Mouse (Mus musculus) neural tube, embryonic 15.5 days (tissue): ENCODE measurements at regions not wholly inside any gene's neighbourhood (a gene's known extent, or its start where the extent isn't known, plus 50 kb on each side); places are given as distances from the start of the nearest gene placed in this dataset.
"Not testable (repeated sequence)": the region's sequence is repeated elsewhere in the genome, so short reads cannot be mapped to it uniquely, and the experiment has no call there.

Experiments used
- ATAC-seq: fragments of 200-750 bp; cut with Nextera tagmentation; 2 replicates; pipeline ENCODE4 v1.8.0; 2017; ENCODE audit warnings: mild to moderate bottlenecking, moderate TSS enrichment, moderate library complexity; ENCODE audit not compliant: low FRiP score
- H3K27ac ChIP-seq: fragments of 300-500 bp; sonication (generic); replicated peaks from 2 replicates; pipeline ENCODE4 v1.5.1; 2015; ENCODE audit warnings: mild to moderate bottlenecking, inconsistent platforms
- H3K27me3 ChIP-seq: fragments of 300-500 bp; sonication (generic); replicated peaks from 2 replicates; pipeline ENCODE4 v1.6.1; 2015; ENCODE audit warnings: inconsistent platforms
- H3K36me3 ChIP-seq: fragments of 300-500 bp; sonication (generic); 2 replicates; pipeline ENCODE4 v1.6.1; 2015; ENCODE audit warnings: inconsistent platforms
- H3K4me1 ChIP-seq: fragments of 300-500 bp; sonication (generic); 2 replicates; pipeline ENCODE4 v1.6.1; 2015; ENCODE audit warnings: inconsistent platforms
- H3K4me2 ChIP-seq: fragments of 300-500 bp; sonication (generic); 2 replicates; pipeline ENCODE4 v1.6.1; 2015; ENCODE audit warnings: inconsistent platforms, mild to moderate bottlenecking, moderate library complexity
- H3K4me3 ChIP-seq: fragments of 300-500 bp; sonication (generic); replicated peaks from 2 replicates; pipeline ENCODE4 v1.5.1; 2015; ENCODE audit warnings: mild to moderate bottlenecking, inconsistent platforms
- H3K9ac ChIP-seq: fragments of 300-500 bp; sonication (generic); replicated peaks from 2 replicates; pipeline ENCODE4 v1.6.1; 2015; ENCODE audit warnings: mild to moderate bottlenecking, inconsistent platforms
- H3K9me3 ChIP-seq: fragments of 300-500 bp; sonication (generic); replicated peaks from 2 replicates; pipeline ENCODE4 v1.6.1; 2016; ENCODE audit warnings: inconsistent platforms
- WGBS: fragments of 180-500 bp; shearing (Covaris S2); methylation state at CpG from one replicate; pipeline ENCODE4 v1.1.7; 2015; ENCODE audit warnings: mixed read lengths; 5-methylcytosine and 5-hydroxymethylcytosine counted together

DNA sequence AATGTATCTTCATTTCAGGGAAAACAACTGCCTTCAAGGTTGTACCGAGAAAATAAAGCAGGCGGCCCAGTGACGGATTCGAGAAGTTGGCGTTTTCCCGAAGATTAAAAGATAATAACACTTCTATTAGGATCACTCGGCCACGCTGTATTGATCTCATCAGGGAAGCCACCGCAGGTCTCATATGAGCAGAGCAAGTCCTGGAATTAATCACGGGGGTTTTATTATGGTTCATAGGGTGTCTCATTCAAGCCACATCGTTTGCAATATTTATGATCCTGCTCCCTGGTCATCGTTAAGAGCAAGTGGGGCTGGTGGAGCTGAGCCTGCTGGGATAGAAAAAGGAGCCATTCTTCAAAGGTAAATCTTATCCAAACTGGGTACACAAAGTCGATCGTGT lies 466.5 kb upstream of the Cdh5 start:
- no peak overlapping the region for H3K4me3 ChIP-seq
- H3K27me3 ChIP-seq: no peaks in the 10 kb centered on the region; the same call in 1 of the 2 replicates
- H3K9me3 ChIP-seq: no peaks in the 10 kb centered on the region
- no peak overlapping the region for H3K27ac ChIP-seq
- no peaks in the 10 kb centered on the region for H3K36me3 ChIP-seq
- 47% methylated on average over 14 of the region's 14 CpGs for WGBS
- H3K9ac ChIP-seq: no peak overlapping the region
- H3K4me2 ChIP-seq: no peak overlapping the region
- no peak for ATAC-seq
- H3K4me1 ChIP-seq: peaks cover 2% of the 10 kb centered on the region; the same call in 1 of the 2 replicates

DNA sequence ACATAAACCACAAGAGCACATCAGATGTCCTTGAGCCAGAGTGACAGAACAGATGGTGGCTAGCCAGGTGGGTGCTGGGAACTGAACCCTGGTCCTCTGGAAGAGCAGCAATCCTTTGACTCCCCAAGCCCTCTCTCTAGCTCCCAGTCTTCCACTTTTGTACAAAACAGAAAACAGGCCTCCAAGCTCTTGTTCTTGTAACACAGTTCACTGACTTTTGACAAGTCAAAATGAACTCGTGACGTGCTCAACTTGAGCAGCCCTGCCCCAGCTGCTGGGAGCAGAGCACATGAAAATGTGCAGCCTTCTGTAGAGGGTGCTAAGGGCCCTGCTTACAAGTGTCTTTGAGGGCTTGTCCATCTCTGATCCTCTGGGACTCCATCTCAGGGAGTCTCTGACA lies 457.8 kb upstream of the Cdh5 start:
- WGBS: 86% methylated on average over 2 of the region's 2 CpGs
- H3K9me3 ChIP-seq: no peaks in the 10 kb centered on the region
- no peaks in the 10 kb centered on the region for H3K36me3 ChIP-seq
- H3K9ac ChIP-seq: no peak overlapping the region
- no peak overlapping the region for H3K4me3 ChIP-seq
- peaks cover 4% of the 10 kb centered on the region; the same call in 1 of the 2 replicates for H3K4me1 ChIP-seq
- no peaks in the 10 kb centered on the region for H3K27me3 ChIP-seq
- H3K4me2 ChIP-seq: no peak overlapping the region
- H3K27ac ChIP-seq: no peak overlapping the region
- ATAC-seq: no peak

GRCm38 (mm10) chr8:103644106-103644505 lies 457.3 kb upstream of the Cdh5 start:
- Histone ChIP-seq H3K36me3 (no peaks in the 10 kb centered on the region), H3K9ac (no peak overlapping the region), H3K4me3 (no peak overlapping the region), H3K4me1 (peaks cover 4% of the 10 kb centered on the region; the same call in 1 of the 2 replicates), H3K9me3 (no peaks in the 10 kb centered on the region), H3K27me3 (no peaks in the 10 kb centered on the region), H3K4me2 (no peak overlapping the region), H3K27ac (no peak overlapping the region)
- 53% methylated on average over 6 of the region's 6 CpGs for WGBS
- no peak for ATAC-seq

GRCm38 (mm10) chr8:103644845-103645244 lies 456.6 kb upstream of the Cdh5 start:
- no peak overlapping the region for H3K4me3 ChIP-seq
- H3K4me1 ChIP-seq: peaks cover 4% of the 10 kb centered on the region; the same call in 1 of the 2 replicates
- H3K9me3 ChIP-seq: no peaks in the 10 kb centered on the region
- WGBS: 79% methylated on average over 3 of the region's 3 CpGs
- no peak overlapping the region for H3K4me2 ChIP-seq
- H3K9ac ChIP-seq: no peak overlapping the region
- H3K27me3 ChIP-seq: no peaks in the 10 kb centered on the region
- no peak overlapping the region for H3K27ac ChIP-seq
- no peaks in the 10 kb centered on the region for H3K36me3 ChIP-seq
- no peak for ATAC-seq

DNA sequence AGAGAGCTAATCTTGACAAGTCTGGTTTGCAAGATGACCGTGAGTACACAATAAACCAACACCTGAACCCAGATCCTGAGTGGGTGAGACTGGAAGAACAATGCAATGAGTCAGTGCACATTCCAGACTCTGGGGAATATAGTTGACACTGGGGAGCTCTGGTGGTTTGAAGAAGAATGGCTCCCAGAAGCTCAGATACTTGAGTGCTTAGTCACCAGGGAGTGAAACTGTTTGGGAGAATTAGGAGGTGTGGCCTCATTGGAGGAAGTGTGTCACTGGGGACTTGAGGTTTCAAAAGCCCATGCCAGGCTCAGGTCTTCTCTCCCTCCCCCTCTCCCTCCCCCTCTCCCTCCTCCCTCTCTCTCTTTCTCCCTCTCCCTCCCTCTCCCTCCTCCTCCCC lies 436.6 kb upstream of the Cdh5 start:
- WGBS: 93% methylated on average over 1 of the region's 1 CpGs

DNA sequence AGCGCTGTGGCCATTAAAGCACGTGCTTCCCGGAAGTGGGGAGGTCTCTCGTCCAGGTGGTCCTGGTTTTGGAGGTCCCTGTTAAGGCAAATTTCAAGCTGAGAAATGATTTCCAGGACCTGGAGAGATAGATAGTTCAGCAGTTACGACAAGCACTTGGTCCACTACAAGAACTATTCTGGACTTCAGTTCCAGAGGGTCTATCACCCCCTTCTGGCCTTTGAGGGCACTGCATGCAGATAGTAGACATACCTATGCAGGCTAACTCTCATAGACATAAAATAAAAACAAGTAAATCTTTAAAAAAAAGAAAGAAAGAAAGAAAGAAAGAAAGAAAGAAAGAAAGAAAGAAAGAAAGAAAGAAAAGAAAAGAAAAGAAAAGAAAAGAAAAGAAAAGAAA lies 415.2 kb upstream of the Cdh5 start:
- 91% methylated on average over 5 of the region's 5 CpGs for WGBS
- H3K36me3 ChIP-seq: not testable (repeated sequence)

More for the DNA sequence above, 436.6 kb upstream of the Cdh5 start:
- Histone ChIP-seq H3K4me1 (no peaks in the 10 kb centered on the region), H3K4me3 (no peak overlapping the region), H3K27me3 (no peaks in the 10 kb centered on the region), H3K4me2 (no peak overlapping the region), H3K27ac (no peak overlapping the region), H3K9ac (no peak overlapping the region), H3K9me3 (no peaks in the 10 kb centered on the region), H3K36me3 (no peaks in the 10 kb centered on the region)
- ATAC-seq: no peak

DNA sequence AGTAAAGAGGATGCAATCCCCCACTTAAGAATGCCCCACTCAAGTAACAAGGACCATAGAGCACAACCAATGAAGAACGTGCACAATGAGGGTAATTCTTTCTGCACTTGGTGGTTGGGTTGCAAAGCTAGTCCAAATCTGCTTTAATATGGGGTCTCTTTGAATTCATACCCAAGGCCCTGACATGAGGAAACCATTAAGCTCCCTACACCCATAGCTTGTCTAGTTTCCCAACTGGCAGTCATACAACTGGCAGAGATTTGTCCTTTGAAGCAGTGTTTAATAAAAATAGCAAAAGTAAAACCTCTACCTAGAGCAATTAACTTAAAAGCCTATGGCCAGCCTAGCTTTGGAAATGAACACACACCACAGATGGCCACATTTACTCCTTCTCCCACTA lies 411.0 kb upstream of the Cdh5 start:
- WGBS: 85% methylated on average over 1 of the region's 1 CpGs
- no peak overlapping the region for H3K27ac ChIP-seq
- no peak for ATAC-seq
- no peaks in the 10 kb centered on the region for H3K4me1 ChIP-seq
- no peak overlapping the region for H3K4me2 ChIP-seq
- no peak overlapping the region for H3K4me3 ChIP-seq
- H3K9me3 ChIP-seq: no peaks in the 10 kb centered on the region
- no peaks in the 10 kb centered on the region for H3K36me3 ChIP-seq
- no peaks in the 10 kb centered on the region for H3K27me3 ChIP-seq
- H3K9ac ChIP-seq: no peak overlapping the region

More for the DNA sequence above, 415.2 kb upstream of the Cdh5 start:
- H3K4me1 ChIP-seq, H3K9me3 ChIP-seq, H3K27ac ChIP-seq, ATAC-seq, H3K9ac ChIP-seq, H3K4me3 ChIP-seq, H3K4me2 ChIP-seq, H3K27me3 ChIP-seq: not testable (repeated sequence)

GRCm38 (mm10) chr8:103693531-103693930 lies 407.9 kb upstream of the Cdh5 start:
- H3K27me3 ChIP-seq: no peaks in the 10 kb centered on the region

GRCm38 (mm10) chr8:103694331-103694891 lies 407.0 kb upstream of the Cdh5 start:
- no peaks in the 10 kb centered on the region for H3K36me3 ChIP-seq
- no peaks in the 10 kb centered on the region for H3K9me3 ChIP-seq
- ATAC-seq: no peak
- no peak overlapping the region for H3K9ac ChIP-seq
- WGBS: 73% methylated on average over 7 of the region's 7 CpGs
- no peaks in the 10 kb centered on the region for H3K4me1 ChIP-seq
- no peak overlapping the region for H3K4me2 ChIP-seq
- no peak overlapping the region for H3K4me3 ChIP-seq
- no peak overlapping the region for H3K27ac ChIP-seq
- no peaks in the 10 kb centered on the region for H3K27me3 ChIP-seq

More at GRCm38 (mm10) chr8:103693531-103693930, 407.9 kb upstream of the Cdh5 start:
- H3K9me3 ChIP-seq: no peaks in the 10 kb centered on the region
- no peak overlapping the region for H3K4me3 ChIP-seq
- no peak overlapping the region for H3K4me2 ChIP-seq
- H3K36me3 ChIP-seq: no peaks in the 10 kb centered on the region
- no peak overlapping the region for H3K27ac ChIP-seq
- 98% methylated on average over 8 of the region's 8 CpGs for whole genome bisulfite sequencing
- no peaks in the 10 kb centered on the region for H3K4me1 ChIP-seq
- H3K9ac ChIP-seq: no peak overlapping the region
- ATAC-seq: no peak

- Histone ChIP-seq H3K4me1 (no peaks in the 10 kb centered on the region), H3K9ac (no peak overlapping the region), H3K9me3 (no peaks in the 10 kb centered on the region), H3K36me3 (no peaks in the 10 kb centered on the region), H3K4me2 (no peak overlapping the region), H3K27me3 (no peaks in the 10 kb centered on the region), H3K4me3 (no peak overlapping the region), H3K27ac (no peak overlapping the region)
- 91% methylated on average over 1 of the region's 1 CpGs for WGBS
- ATAC-seq: no peak
Measured at GRCm38 (mm10) chr8:103699016-103699520, 402.4 kb upstream of the Cdh5 start.

DNA sequence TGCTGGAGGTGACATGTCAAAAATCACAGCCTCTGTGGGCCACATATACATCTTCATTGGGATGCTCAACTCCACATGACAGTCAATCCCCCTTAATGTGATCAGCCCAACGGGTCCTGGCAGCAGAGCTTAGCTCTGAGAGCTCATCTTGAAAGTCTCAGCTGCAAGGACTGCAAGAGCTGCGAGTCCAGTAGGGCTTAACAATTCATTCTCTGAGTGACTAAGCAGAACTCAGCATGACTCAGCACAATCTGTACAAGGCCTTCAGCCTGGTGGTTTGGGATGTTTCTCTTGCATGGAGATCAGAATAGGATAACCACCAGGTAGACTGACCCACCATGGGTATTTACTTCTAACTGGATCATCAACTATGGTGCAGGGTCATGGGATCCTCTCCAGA lies 399.2 kb upstream of the Cdh5 start:
- H3K4me1 ChIP-seq: no peaks in the 10 kb centered on the region
- 73% methylated on average over 2 of the region's 2 CpGs for WGBS
- 0 out of 2 replicates have a peak, but pooled peaks cover 3% of the 10 kb centered on the region for H3K9me3 ChIP-seq
- H3K4me3 ChIP-seq: no peak overlapping the region
- no peaks in the 10 kb centered on the region for H3K36me3 ChIP-seq
- ATAC-seq: no peak
- H3K27me3 ChIP-seq: no peaks in the 10 kb centered on the region
- no peak overlapping the region for H3K9ac ChIP-seq
- H3K4me2 ChIP-seq: no peak overlapping the region
- H3K27ac ChIP-seq: no peak overlapping the region

- H3K9me3 ChIP-seq: 0 out of 2 replicates have a peak, but pooled peaks cover 3% of the 10 kb centered on the region
- H3K9ac ChIP-seq: no peak overlapping the region
- H3K36me3 ChIP-seq: no peaks in the 10 kb centered on the region
- 86% methylated on average over 2 of the region's 2 CpGs for WGBS
- no peak for ATAC-seq
- no peak overlapping the region for H3K27ac ChIP-seq
- no peaks in the 10 kb centered on the region for H3K4me1 ChIP-seq
- H3K27me3 ChIP-seq: no peaks in the 10 kb centered on the region
- no peak overlapping the region for H3K4me2 ChIP-seq
- no peak overlapping the region for H3K4me3 ChIP-seq
Measured at GRCm38 (mm10) chr8:103706084-103706483, 395.3 kb upstream of the Cdh5 start.
